Mouse (Mus musculus) spleen, postnatal 0 days (tissue): ENCODE data around the gene Zbtb14. TPM values are rescaled to one million over a fixed set of nuclear protein-coding genes. Genes with fewer than 3 reads are reported as not detected.

Experiments used
- polyA plus RNA-seq: library from polyadenylated mRNA; unstranded; fragments of >200 nt; fragmentation: Nextera tagmentation; extraction: Ambion mirVana; gene quantifications from 2 replicates; pipeline ENCODE4 v1.2.1, GENCODE M21; 2015

Zbtb14 gene
- polyA plus RNA-seq, result 11.2 and 11.9 TPM in 2 replicates

GRCm38 (mm10) chr17:69382511-69383100 lies at the start of gene Zbtb14:
Zbtb14 (plus strand) TSS chr17:69383050.

GRCm38 (mm10) chr17:69438990-69439491 lies 56.2 kb downstream of the Zbtb14 start, which contains the start of gene Akain1:
Akain1 (plus strand) TSS chr17:69439326.

Other genes with a start within 250 kb of the Zbtb14 start
- gene Akain1, start 56.3 kb downstream of the Zbtb14 start, polyA plus RNA-seq, result not detected in 2 replicates